Mouse (Mus musculus): ENCODE data around the gene Foxg1.

Foxg1 gene

DNA sequence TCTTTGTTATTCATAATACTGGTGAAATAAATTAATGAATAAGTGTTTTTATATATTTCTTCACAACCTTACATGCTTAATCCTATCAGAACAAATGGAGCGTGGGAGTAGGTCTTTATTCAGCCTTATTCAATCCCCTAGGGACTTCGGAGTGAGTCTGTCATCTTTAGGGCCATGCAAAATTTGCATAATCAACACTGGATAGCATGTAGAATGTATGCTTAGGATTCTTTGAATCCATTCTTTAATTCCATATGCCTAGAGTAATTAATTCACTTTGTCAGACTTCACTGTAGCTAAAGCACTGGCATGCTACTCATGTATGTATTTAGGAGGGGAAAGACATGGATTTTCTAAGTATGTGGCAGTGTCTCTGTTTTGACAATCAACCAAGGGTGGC lies 27.4 kb downstream of the Foxg1 start:
- no peak for DNase-seq (ENCODE audit: low read depth)

- no peak for DNase-seq (ENCODE audit: low read depth)
These were observed 35.5 kb downstream of the Foxg1 start for GRCm38 (mm10) chr12:49417963-49418362.
